Mouse (Mus musculus) midbrain, postnatal 0 days (tissue): ENCODE measurements around the gene Lin7a. TPM values are rescaled to one million over a fixed set of nuclear protein-coding genes. Genes with fewer than 3 reads are reported as not detected.

Experiments used
- ATAC-seq: fragments of 200-750 bp; cut with Nextera tagmentation; 2 replicates; pipeline ENCODE4 v1.8.0; 2017; ENCODE audit warnings: moderate number of reproducible peaks, mild to moderate bottlenecking, moderate TSS enrichment, moderate library complexity; ENCODE audit not compliant: low FRiP score
- DNase-seq: peaks from one replicate; pipeline ENCODE4 v3.0.0-alpha.2; 2015; ENCODE audit warnings: low spot score
- H3K27ac ChIP-seq: fragments of 300-500 bp; sonication (generic); 2 replicates; pipeline ENCODE4 v1.5.1; 2014; ENCODE audit warnings: low read depth, mild to moderate bottlenecking, low read length, mixed read lengths
- H3K27me3 ChIP-seq: fragments of 300-500 bp; sonication (generic); 2 replicates; pipeline ENCODE4 v1.6.1; 2014; ENCODE audit warnings: low read length, control low read depth, mixed read lengths; ENCODE audit not compliant: insufficient read depth
- H3K36me3 ChIP-seq: fragments of 300-500 bp; sonication (generic); 2 replicates; pipeline ENCODE4 v1.6.1; 2014; ENCODE audit warnings: low read length, control low read depth, mixed read lengths; ENCODE audit not compliant: insufficient read depth
- H3K4me1 ChIP-seq: fragments of 300-500 bp; sonication (generic); 2 replicates; pipeline ENCODE4 v1.6.1; 2014; ENCODE audit warnings: mild to moderate bottlenecking, control low read depth, antibody characterized with exemption, low read length, mixed read lengths; ENCODE audit not compliant: insufficient read depth
- H3K4me2 ChIP-seq: fragments of 300-500 bp; sonication (generic); 2 replicates; pipeline ENCODE4 v1.6.1; 2014; ENCODE audit warnings: low read depth, mild to moderate bottlenecking, low read length, mixed read lengths; ENCODE audit not compliant: poor library complexity, severe bottlenecking
- H3K4me3 ChIP-seq: fragments of 300-500 bp; sonication (generic); 2 replicates; pipeline ENCODE4 v1.5.1; 2014; ENCODE audit warnings: low read depth, mild to moderate bottlenecking, low read length, moderate library complexity
- H3K9ac ChIP-seq: fragments of 300-500 bp; sonication (generic); replicated peaks from 2 replicates; pipeline ENCODE4 v1.6.1; 2014; ENCODE audit warnings: mild to moderate bottlenecking, low read length, moderate library complexity, mixed read lengths; ENCODE audit not compliant: poor library complexity, severe bottlenecking
- H3K9me3 ChIP-seq: fragments of 300-500 bp; sonication (generic); 2 replicates; pipeline ENCODE4 v1.6.1; 2016; ENCODE audit warnings: low read length, control low read depth
- CTCF ChIP-seq: IDR thresholded peaks from 2 replicates; pipeline ENCODE4 v1.5.1; 2016; ENCODE audit warnings: antibody characterized with exemption, mild to moderate bottlenecking
- WGBS: fragments of 180-500 bp; shearing (Covaris S2); extraction: QIAGEN DNeasy Blood & Tissue Kit; methylation state at CpG from one replicate; pipeline ENCODE4 v1.1.7; 2014; 5-methylcytosine and 5-hydroxymethylcytosine counted together
- polyA plus RNA-seq: library from polyadenylated mRNA; unstranded; fragments of >200 nt; fragmentation: Nextera tagmentation; extraction: Ambion mirVana; gene quantifications from 2 replicates; pipeline ENCODE4 v1.2.1, GENCODE M21; 2015
- total RNA-seq: library from RNA; depleted of rRNA; stranded (reverse); fragments of >200 nt; gene quantifications from 2 replicates; pipeline ENCODE4 v1.2.3, GENCODE M21; 2014; rRNA removed

Gene Lin7a
- total RNA-seq (41.7 and 44.6 TPM in 2 replicates), polyA plus RNA-seq (27.0 and 28.5 TPM in 2 replicates)

GRCm38 (mm10) chr10:107271321-107272130, at the start of gene Lin7a:
Lin7a (plus strand) TSS chr10:107271686.
- ATAC-seq: peak; percentile 80
- Histone ChIP-seq H3K9ac (peak within 1 kb of the TSS; percentile 75), H3K4me2 (peak within 1 kb of the TSS; percentile 77), H3K9me3 (no peaks in the 10 kb centered on the region), H3K27me3 (no peaks in the 10 kb centered on the region), H3K4me3 (peak within 1 kb of the TSS; percentile 67), H3K4me1 (peaks cover 3% of the 10 kb centered on the region), H3K36me3 (no peaks in the 10 kb centered on the region), H3K27ac (peak within 1 kb of the TSS; percentile 88)
- 2% methylated on average over 37 of the region's 38 CpGs for WGBS
- DNase-seq: peak; percentile 75
- no peak for TF ChIP-seq CTCF

- WGBS: 91% methylated on average over 2 of the region's 2 CpGs
- no peak for ATAC-seq
- no peak overlapping the region for H3K4me3 ChIP-seq
- H3K27ac ChIP-seq: no peak overlapping the region
- H3K9ac ChIP-seq: no peak overlapping the region
- no peak for DNase-seq
- no peaks in the 10 kb centered on the region for H3K9me3 ChIP-seq
- no peak for TF ChIP-seq CTCF
- H3K4me1 ChIP-seq: no peaks in the 10 kb centered on the region
- no peak overlapping the region for H3K4me2 ChIP-seq
- H3K36me3 ChIP-seq: no peaks in the 10 kb centered on the region
- no peaks in the 10 kb centered on the region for H3K27me3 ChIP-seq
Measured at GRCm38 (mm10) chr10:107221726-107222125, 49.8 kb upstream of the Lin7a start.

- DNase-seq (no peak), ATAC-seq (no peak)
- Histone ChIP-seq H3K36me3 (no peaks in the 10 kb centered on the region), H3K27me3 (no peaks in the 10 kb centered on the region), H3K4me1 (no peaks in the 10 kb centered on the region), H3K9ac (no peak overlapping the region), H3K4me2 (no peak overlapping the region), H3K27ac (no peak overlapping the region), H3K9me3 (no peaks in the 10 kb centered on the region), H3K4me3 (no peak overlapping the region)
- no peak for TF ChIP-seq CTCF
- 70% methylated on average over 8 of the region's 8 CpGs for WGBS
Measured at GRCm38 (mm10) chr10:107222406-107223185, 48.9 kb upstream of the Lin7a start.

- H3K36me3 ChIP-seq: no peaks in the 10 kb centered on the region
- H3K27ac ChIP-seq: no peak overlapping the region
- H3K9me3 ChIP-seq: no peaks in the 10 kb centered on the region
- 90% methylated on average over 3 of the region's 3 CpGs for WGBS
- no peaks in the 10 kb centered on the region for H3K4me1 ChIP-seq
- no peak overlapping the region for H3K4me2 ChIP-seq
- no peak overlapping the region for H3K9ac ChIP-seq
- no peak for TF ChIP-seq CTCF
- DNase-seq (no peak), ATAC-seq (no peak)
- no peak overlapping the region for H3K4me3 ChIP-seq
- no peaks in the 10 kb centered on the region for H3K27me3 ChIP-seq
Measured at GRCm38 (mm10) chr10:107223186-107223440, 48.4 kb upstream of the Lin7a start.

- Histone ChIP-seq H3K27me3 (no peaks in the 10 kb centered on the region), H3K4me3 (no peak overlapping the region), H3K4me1 (no peaks in the 10 kb centered on the region), H3K9me3 (no peaks in the 10 kb centered on the region), H3K9ac (no peak overlapping the region), H3K27ac (no peak overlapping the region), H3K36me3 (no peaks in the 10 kb centered on the region), H3K4me2 (no peak overlapping the region)
- no peak for TF ChIP-seq CTCF
- DNase-seq (no peak), ATAC-seq (no peak)
- 89% methylated on average over 3 of the region's 3 CpGs for WGBS
Measured at GRCm38 (mm10) chr10:107223821-107224220, 47.7 kb upstream of the Lin7a start.
